Comparison of ENCODE assay signal across 8 mouse cellular contexts in the genomic region with DNA sequence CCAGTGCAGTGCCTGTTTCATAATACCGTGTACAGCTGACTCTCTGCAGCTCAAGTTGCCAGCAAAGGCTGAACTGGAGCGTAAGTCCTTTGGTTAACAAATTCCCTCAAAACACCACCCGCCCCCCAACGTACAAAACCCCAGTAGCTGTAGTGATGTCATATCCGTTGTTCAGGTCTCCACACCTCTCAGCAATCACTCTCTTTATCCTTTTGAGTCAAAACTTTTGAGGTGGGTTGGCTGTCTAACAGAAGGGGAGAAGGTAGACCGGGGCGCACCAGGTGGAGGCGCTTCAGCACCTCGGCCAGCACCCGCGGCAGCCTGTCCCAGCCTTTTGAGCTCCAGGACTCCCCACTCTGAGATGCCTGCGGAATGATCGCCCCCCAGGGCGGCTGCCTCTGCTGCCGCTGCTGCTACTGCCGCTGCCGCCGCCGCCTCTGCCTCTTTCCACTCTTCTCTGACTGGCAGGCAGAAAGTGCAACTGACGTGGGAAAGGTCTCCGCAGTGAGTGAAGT. TPM values are rescaled to one million over a fixed set of nuclear protein-coding genes. Genes with fewer than 3 reads are reported as not detected.
DNase-seq lines count a peak whose midpoint lies in the region; ATAC-seq and TF ChIP-seq lines count a peak whose summit lies in the region.

Gene Olfm3, plus strand, starts transcription at position 155 of the 515 bp plus-strand sequence.

- peak; percentile 85 for ATAC-seq in forebrain, embryonic 11.5 days (replicated peaks; ENCODE audit: low FRiP score)
- peak; percentile 81 for ATAC-seq in hindbrain, embryonic 13.5 days (ENCODE audit: low FRiP score)

- no peak within 1 kb of the TSS for H3K4me3 ChIP-seq in heart, adult 2 months
- H3K4me3 ChIP-seq in forebrain, embryonic 11.5 days (ENCODE audit: low read depth, low read length): peak within 1 kb of the TSS; percentile 35
- H3K4me3 ChIP-seq in hindbrain, embryonic 13.5 days: peak within 1 kb of the TSS; percentile 53
- H3K4me3 ChIP-seq in left cerebral cortex, adult 2 months: peak within 1 kb of the TSS; percentile 54

- H3K4me2 ChIP-seq in forebrain, embryonic 11.5 days (ENCODE audit: low read depth, low read length, severe bottlenecking): peak within 1 kb of the TSS; percentile 69
- H3K4me2 ChIP-seq in hindbrain, embryonic 13.5 days: peak within 1 kb of the TSS; percentile 78

- intact Hi-C loops in heart, adult 2 months (cut with DNase I): no loop called here
- intact Hi-C loops in left cerebral cortex, adult 2 months (cut with DNase I): loop anchor here (10.0 kb wide), 3 partner anchors 201 to 759 kb away; no protein-coding TSS in a partner anchor

- TF ChIP-seq EP300 in heart, adult 2 months (IDR thresholded peaks at IDR 0.05; ENCODE audit: insufficient read depth, low read depth, low read length): no peak

- H3K79me2 ChIP-seq in heart, adult 2 months (replicated peaks; ENCODE audit: control insufficient read depth, insufficient read depth, low read length): no peaks in the 10 kb centered on the region

- no peak within 1 kb of the TSS for H3K27ac ChIP-seq in heart, adult 2 months
- no peak within 1 kb of the TSS for H3K27ac ChIP-seq in forebrain, embryonic 11.5 days (ENCODE audit: low read depth, low read length)
- H3K27ac ChIP-seq in hindbrain, embryonic 13.5 days: peak within 1 kb of the TSS; percentile 81
- H3K27ac ChIP-seq in left cerebral cortex, adult 2 months: peak within 1 kb of the TSS; percentile 72

- peak in 1 of 2 experiments; percentile 26 for DNase-seq in heart, adult 2 months
- no peak for DNase-seq in heart, adult 8-10 months (ENCODE audit: low spot score)
- peak; percentile 9 for DNase-seq in c-Kit-positive CD71-negative TER-119-negative erythroid progenitor cells, embryonic 14.5 days (ENCODE audit: low read depth)
- DNase-seq in forebrain, embryonic 11.5 days (ENCODE audit: low spot score): peak; percentile 86
- DNase-seq in left cerebral cortex, adult 2 months (ENCODE audit: extremely low spot score in 1 of 2, low spot score in 2 of 2): peak; percentile 54 to 57
- DNase-seq in neural tube, embryonic 10.5 days (ENCODE audit: extremely low spot score, low spot score): peak; percentile 70
- DNase-seq in yolk sac, embryonic 10.5 days (ENCODE audit: low spot score): peak; percentile 26

- H3K27me3 ChIP-seq in heart, adult 2 months (ENCODE audit: control insufficient read depth, insufficient read depth, low read length): no peaks in the 10 kb centered on the region
- H3K27me3 ChIP-seq in forebrain, embryonic 11.5 days (ENCODE audit: control insufficient read depth, insufficient read depth, low read length): no peaks in the 10 kb centered on the region
- H3K27me3 ChIP-seq in hindbrain, embryonic 13.5 days: no peaks in the 10 kb centered on the region

- WGBS in heart, adult 2 months: 10% methylated on average over 20 of the region's 21 CpGs
- WGBS in forebrain, embryonic 11.5 days: 3% methylated on average over 21 of the region's 21 CpGs
- WGBS in hindbrain, embryonic 13.5 days: 3% methylated on average over 21 of the region's 21 CpGs

- H3K9ac ChIP-seq in heart, adult 2 months (ENCODE audit: low read depth, low read length): no peak within 1 kb of the TSS
- peak within 1 kb of the TSS; percentile 23; the same call in 1 of the 2 replicates for H3K9ac ChIP-seq in forebrain, embryonic 11.5 days (ENCODE audit: low read length)
- H3K9ac ChIP-seq in hindbrain, embryonic 13.5 days: peak within 1 kb of the TSS; percentile 76

- no peak for TF ChIP-seq POLR2A in heart, adult 2 months (IDR thresholded peaks at IDR 0.05; ENCODE audit: insufficient read depth, low read depth, low read length)

- no peaks in the 10 kb centered on the region for H3K4me1 ChIP-seq in heart, adult 2 months (ENCODE audit: control insufficient read depth, insufficient read depth, low read length)
- no peaks in the 10 kb centered on the region for H3K4me1 ChIP-seq in forebrain, embryonic 11.5 days (replicated peaks; ENCODE audit: control insufficient read depth, insufficient read depth, low read length)
- H3K4me1 ChIP-seq in hindbrain, embryonic 13.5 days (replicated peaks): no peaks in the 10 kb centered on the region; the same call in 1 of the 2 replicates

- TF ChIP-seq CTCF in heart, adult 2 months (IDR thresholded peaks at IDR 0.05): 0 out of 2 replicates have a peak, but pooled peaks have one; percentile 9
- peak; percentile 26 for TF ChIP-seq CTCF in left cerebral cortex, adult 2 months (IDR thresholded peaks at IDR 0.05)

- H3K9me3 ChIP-seq in forebrain, embryonic 11.5 days (ENCODE audit: control insufficient read depth, low read length): no peaks in the 10 kb centered on the region
- H3K9me3 ChIP-seq in hindbrain, embryonic 13.5 days: no peaks in the 10 kb centered on the region

- no peaks in the 10 kb centered on the region for H3K36me3 ChIP-seq in heart, adult 2 months (ENCODE audit: control insufficient read depth, insufficient read depth, low read length)
- H3K36me3 ChIP-seq in forebrain, embryonic 11.5 days (ENCODE audit: control insufficient read depth, insufficient read depth, low read length): no peaks in the 10 kb centered on the region
- H3K36me3 ChIP-seq in hindbrain, embryonic 13.5 days: no peaks in the 10 kb centered on the region

RNA-seq across cellular contexts. Expression of gene Olfm3, which starts in this region (rescaled TPM):
- not detected for total RNA-seq in heart, adult 2 months (2021)
- not detected in 2 replicates for polyA plus RNA-seq in heart, adult 2 months (2012; rRNA removed)
- not detected for total RNA-seq in heart, adult 8-10 months (2022)
- 0.84 and 1.0 TPM in 2 replicates for polyA plus RNA-seq in forebrain, embryonic 11.5 days (2014; fragmentation: Nextera tagmentation; extraction: Ambion mirVana)
- 9.7 and 10.3 TPM in 2 replicates for polyA plus RNA-seq in hindbrain, embryonic 13.5 days (2015; fragmentation: Nextera tagmentation; extraction: Ambion mirVana)
- 10 to 100 TPM; 35.5 to 36.6 TPM for total RNA-seq in left cerebral cortex, adult 2 months (2021)

Comparison
In these comparisons a context has a peak if more than half of its experiments do, and no peak if none do; other contexts are left out.
1. RNA of gene Olfm3 (total RNA-seq): 35.5 to 36.6 TPM in left cerebral cortex, adult 2 months; not detected in heart, adult 2 months and not detected in heart, adult 8-10 months; every median in the first group is over 10 times any median in the second.
2. H3K27ac ChIP-seq: peak in hindbrain, embryonic 13.5 days (single experiment) and left cerebral cortex, adult 2 months (single experiment); none in heart, adult 2 months (single experiment) and forebrain, embryonic 11.5 days (single experiment).